Mouse (Mus musculus) retina, postnatal 7 days (tissue): ENCODE measurements around the gene Tenm2.
A peak's percentile ranks its signal among the peaks of the same experiment; 100 is the strongest.

Source experiments
- DNase-seq: peaks from one replicate; pipeline ENCODE4 v3.0.0-alpha.2; 2012; ENCODE audit warnings: low read depth, low spot score

The Tenm2 gene

DNA sequence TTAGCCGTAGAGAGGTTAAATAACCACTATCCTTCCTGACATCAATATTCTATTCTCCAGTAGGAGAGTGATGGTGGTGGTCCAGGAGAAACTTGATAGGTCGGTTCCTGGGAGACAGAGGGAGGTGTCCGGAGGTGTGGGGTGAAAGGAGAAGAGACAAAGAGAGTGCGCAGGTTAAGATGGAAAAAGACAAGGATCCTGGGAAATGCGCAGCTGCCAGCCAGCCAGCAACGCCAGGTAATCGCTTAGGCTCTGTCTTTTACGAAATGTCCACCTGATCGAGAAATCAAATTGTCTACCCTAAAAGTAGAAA is 957.9 kb downstream of the Tenm2 start:
- DNase-seq: no peak

DNA sequence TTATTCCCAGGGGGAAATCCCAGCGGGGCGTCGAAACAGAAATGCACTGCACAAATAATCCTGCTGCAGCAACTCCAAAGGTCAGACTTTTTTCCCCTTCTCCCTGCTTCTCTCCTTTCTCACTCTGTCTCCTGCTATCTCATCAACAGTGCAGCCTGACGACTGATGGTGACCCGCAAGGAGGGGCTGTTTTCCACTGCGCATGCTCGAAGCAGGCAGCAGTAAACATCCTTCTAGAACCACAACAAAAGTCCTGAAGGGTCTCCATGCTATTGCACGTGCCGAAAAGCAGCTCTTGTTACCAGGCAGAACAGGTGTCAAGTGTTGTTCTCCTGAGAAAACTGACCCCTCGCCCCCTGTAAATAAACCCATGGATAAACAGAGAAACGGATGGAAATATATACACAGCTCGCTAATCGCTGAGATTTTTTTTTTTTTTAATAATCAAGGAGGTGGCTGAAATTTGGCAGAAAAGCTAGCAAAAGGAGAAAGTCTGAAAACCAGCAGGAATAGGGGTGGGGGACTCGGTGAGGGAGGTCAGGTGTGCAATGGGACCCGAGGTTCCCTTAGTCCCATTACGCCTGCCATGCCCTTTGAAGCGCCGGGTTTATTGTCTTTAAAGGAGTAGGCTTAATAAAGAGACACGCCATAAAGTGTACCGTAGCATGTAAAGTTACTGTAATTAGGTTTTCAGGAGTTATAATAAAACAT is 958.4 kb downstream of the Tenm2 start:
- DNase-seq: peak; percentile 17

DNA sequence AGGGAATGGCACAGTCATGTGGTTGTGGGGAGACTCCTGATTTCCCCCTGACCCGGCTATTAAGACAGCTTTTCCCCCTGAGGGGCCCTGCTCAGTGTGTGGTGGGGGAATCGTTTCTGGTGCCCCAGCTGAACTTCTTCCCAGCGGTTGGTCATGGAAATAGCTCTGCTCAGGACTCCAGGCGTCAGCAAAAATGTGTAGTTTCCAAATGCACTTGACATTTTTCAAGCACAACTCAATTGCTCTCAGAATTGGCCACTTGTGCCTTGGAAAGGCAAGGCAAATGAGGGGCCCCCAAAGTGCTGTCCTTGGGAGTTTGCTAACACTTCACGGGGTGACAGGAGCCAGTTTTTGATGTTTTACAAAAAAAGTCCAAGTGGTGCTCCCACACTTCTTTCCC is 959.7 kb downstream of the Tenm2 start:
- no peak for DNase-seq

DNA sequence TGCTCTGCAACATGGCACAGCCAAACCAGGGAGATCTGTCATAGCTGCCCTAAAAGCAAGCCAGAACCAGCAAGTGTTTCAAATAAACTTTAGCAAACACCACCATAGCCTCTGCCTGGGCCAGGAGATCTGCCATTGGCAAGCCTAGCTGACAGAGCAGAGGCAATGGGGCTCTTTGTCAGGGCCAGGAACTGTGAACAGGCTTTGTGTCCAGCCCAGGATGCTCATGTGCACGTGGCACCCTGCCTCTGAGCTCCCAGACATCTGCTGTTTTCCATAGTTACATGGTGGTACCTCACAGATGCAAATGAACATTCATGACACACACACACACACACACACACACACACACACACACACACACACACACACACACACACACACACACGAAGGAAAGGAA is 963.6 kb downstream of the Tenm2 start:
- no peak for DNase-seq

DNA sequence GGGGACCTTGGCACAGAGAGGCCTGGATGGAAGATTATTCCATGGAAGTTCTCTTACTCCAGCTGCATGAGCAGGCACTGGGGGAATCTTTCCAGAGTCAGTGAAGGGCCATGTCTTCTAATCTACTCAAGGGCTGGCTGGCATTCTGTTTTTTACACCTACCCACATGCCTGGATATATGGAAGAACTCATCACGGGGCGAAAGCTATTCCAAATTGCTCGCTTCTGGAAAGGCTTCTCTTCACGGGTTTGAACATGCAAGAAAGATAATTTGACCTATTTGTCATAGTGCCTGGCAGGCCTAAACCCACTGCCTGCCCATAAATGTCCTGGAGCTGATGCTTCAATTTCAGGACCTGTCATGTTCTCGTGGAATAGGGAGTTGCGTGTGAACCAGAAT is 965.8 kb downstream of the Tenm2 start:
- no peak for DNase-seq

DNA sequence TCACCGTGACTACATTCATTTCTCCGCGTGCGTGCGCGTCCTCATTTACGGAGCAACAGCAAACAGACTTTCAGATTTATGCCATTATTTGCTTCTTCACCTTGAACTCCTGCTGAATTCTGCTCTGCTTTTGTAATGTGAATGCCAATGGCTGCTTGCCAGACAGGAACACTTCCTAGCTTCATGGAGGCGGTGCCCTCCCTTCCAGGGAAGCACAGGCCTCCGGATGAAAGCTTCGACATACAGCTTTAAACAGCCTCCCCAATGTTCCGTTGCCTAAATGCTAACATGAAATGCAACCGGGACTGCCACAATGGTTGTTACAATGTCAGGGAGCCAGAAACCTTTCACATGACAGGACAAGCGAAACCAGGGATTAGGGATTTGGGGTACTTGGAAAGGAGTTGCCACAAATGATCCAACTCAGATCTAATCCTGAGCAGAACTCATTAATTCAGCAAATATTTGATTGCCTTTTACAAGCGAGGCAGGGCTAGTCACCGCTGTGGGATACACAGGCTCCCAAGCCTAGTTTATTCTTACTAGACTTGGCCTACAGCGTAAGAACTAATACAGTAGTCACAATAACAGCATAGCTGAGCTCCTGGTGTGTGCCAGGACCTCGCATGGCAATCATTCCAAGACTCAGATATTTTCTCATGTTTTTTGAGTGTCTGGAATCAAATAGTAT is 970.8 kb downstream of the Tenm2 start:
- DNase-seq: no peak

DNA sequence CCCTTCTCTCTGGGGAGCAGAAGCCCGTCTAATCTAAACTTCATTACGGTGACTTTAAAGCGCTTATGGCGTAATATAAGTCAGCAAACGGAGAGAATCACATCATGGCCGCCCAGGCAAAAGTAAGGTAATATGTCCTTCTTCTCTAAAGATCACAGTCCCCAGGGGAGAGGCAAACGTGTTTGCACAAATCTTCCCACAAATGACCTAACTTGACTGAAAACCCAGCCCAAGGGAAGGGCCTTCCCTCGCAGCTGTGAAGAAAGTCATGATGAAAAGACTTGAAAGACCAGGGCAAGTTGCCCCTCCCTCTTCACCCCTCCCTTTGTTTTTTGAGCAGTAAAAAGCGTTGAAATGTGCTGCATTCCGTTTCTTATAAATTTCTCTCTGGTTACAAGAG is 971.9 kb downstream of the Tenm2 start:
- no peak for DNase-seq

DNA sequence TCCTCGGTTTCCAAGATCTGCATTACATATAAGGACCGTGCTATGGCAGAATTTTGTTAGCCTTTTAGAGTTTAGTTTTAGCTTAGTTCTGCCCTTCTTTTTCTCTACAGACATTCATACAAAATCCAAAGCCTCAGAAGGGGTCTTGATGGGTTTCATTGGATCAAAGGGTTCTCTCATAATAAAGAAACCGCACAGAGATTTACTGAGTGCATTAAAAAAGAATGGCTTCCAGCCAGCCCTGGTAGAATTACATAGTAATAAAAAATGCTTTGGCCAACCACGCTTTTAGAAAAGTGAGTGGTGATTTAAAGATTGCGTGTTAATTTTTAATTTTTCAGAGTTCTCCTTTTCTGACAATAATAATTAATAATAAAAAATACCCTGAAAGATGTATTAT is 978.6 kb downstream of the Tenm2 start:
- DNase-seq: no peak

DNA sequence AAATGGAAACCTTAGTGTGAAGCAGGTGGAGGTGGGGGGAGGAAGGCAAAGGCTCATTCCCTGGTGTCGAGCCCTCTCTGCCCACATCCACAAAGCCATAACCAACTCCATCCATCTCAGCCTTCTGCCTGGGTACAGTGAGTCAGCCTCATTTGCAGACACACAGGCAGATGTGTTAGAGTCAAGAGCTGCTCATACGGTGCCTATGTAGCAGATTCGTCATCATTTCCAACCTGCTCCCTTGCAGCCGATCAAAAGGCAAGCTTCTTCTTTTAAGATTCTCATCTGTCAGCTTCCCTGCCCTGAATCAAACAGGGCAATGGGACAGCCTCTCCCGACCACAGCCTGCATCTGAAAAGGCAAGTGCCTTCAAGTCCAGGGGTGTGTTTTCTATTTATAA is 979.0 kb downstream of the Tenm2 start:
- DNase-seq: no peak

DNA sequence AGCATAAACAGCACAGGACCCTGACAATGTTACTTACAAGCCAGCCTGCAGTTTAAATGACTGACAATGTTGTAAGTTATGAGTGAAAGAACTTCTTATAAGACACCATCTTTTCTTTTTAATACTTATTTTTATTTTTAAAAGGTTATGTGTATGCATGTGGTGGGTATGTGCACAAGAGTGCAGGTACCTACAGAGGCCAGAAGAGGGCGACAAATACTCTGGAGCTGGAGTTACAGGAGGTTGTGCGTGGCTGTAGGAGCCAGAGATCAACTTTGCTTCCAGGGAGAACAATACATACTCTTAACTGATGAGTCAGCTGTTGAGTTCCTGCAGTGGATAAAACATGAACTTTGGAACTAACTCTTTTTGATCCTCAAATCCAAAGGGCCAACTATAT is 981.7 kb downstream of the Tenm2 start:
- DNase-seq: no peak

DNA sequence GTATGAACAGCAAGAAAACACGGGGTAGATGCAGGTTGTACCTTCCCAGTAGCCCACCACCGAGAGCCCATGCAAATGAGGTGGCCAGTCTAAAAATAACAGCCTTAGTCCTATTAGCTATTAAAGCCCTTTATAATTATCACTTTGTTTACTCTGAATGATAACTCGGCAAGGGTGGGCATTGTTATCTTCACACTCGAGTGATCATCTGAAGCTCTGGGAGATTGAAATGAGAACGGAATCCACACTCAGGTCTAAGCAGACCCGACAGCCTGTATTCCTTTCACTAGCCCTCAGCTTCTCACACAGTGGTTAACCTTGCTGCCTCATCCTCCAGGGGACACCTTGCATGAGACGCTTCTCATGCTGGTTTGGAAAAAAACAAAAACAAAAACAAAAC is 985.7 kb downstream of the Tenm2 start:
- no peak for DNase-seq

DNA sequence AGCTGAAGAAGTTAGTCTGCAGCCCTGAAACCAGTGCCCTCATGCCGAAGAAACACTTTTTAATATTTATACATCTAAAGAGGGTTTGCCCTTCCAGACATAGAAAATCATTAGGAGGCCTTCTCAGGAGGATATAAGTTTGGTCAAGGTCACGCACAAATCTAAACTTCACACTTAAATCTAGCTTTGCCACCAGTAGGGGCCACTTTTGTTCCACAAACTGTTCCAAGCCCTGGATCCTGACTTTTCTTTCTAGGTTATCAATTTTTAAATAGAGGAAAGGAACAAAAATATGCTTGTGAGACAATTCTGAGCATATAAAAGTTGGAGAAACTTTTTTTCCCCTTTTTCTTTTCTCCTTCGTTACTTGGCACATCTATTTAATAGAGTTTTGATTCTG is 989.6 kb downstream of the Tenm2 start:
- no peak for DNase-seq

DNA sequence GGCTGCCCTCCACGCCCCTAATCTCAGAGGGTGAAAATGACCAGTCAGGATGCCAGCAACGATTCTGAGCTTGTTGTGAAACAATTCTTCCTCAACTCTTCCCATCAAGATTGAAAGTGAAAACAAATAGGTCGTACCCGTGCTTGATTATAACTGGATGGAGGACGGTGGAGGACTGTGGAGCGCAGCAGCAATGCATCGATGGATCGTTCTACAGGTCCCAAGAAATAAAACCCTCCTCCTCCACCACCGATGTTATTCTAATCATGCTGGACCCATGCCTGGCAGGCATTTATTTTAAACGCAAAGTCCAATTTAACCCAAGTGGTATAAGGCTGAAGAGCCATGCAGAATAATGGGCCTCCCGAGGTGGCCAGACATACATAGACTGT is 991.3 kb downstream of the Tenm2 start:
- DNase-seq: no peak

DNA sequence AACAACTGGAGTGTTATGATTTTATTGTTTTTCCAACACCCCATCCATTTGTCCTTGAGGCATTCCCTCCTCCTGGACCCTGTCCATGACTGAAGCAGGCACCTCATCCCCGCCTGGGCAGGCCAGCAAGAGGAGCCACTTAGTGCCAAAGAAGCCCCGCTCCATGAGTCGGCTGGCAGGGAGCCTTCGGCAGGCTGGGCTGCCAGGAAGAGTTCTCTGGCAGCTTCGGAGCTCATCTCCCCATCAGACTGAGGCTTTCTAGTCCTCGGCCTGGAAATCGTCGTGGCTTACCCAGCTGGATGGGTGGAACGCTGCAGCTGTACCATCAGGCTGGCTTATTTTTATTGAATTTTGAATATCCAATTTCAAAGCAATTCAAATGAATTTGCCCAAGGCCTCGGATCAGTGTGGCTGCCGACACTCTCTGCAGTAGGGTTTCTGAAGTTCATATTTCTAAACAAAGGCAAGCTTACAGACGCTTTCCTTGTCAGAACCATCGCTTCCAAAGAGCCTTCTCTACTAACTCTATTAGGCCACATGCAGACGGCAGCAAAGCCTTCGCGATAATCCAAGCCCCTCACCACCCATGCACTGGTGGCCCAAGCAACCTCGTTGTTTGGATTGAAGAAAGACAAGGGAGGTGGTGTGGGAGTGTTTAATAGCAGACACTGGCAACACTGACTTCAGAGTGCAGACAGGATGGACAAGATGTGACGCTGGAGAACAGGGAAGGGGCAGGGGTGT is 991.8 kb downstream of the Tenm2 start:
- no peak for DNase-seq

DNA sequence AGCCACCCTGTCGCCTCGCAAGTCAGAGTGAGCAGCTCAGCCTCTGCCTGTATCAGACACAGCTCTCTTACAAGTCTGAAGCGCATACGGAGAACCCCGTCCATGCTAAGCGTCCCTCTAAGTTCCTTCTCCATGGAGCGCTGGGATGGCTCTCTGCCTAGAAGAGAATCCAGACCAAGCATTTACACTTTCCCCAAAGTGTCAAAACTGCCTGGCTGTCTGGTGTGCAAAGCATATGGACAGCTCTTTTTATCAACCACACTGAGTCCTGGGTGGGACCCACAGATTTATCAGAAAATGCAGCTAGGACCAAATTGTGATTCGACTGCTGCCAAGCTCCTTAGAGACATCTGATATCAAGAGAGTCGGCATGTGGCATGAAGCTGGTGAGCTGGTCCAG is 996.9 kb downstream of the Tenm2 start:
- DNase-seq: no peak

DNA sequence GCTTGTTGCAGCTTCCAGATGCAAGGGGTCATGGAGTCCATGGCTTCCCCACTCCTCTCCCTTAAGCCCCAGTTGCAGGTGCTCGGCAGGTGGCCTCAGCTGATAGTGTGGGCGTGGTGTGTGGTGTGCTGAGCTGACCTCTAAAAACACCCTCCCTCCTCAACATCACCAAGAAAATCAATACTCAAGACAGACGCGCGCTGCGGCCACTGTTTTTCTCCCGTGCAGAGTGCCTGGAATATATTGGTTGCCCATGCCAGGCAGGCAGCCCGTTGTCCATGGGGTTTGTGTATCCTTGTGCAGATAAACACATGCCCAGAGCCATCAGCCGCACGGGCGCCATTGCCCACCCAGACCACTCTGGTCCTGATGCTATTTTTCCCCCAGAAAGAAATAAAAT is 1007.1 kb downstream of the Tenm2 start:
- DNase-seq: no peak

DNA sequence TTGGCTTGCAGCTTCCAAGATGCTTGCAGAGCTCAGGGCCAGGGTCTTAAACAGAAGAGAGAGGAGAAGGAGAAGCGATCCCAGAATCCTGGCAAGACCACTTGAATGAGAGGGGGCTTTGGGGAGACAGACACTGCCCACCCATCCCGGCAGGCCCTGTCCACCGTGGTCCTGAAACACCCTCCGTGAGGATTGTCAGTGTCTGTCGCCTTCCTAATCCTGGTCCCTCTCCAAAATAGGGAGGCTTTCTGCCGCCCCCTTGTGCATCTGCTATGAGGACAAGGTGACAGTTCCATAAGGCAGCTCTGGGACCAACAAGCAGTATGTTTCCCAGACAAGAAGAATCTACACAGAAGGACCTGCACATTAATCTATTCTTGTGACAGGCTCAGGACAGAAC is 1007.6 kb downstream of the Tenm2 start:
- no peak for DNase-seq

DNA sequence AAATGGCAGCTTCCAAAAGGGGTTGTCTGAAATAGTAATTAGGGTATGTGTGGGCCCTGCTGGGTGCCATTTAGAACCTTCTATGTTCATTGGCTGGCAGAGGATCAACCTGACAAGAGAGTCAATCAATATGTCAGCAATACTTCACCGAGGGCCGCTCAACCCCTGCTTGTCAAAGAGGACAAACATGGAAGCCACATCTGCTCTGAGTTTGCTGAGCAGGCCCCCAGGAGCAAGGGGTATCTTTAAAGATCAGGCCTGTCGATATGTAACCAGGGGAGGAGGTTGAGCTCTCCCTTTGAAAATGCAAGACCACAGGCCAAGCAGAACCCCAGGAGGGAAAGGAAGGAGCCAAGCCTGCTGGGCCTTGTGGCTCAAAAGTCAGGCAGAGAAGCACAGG is 1009.7 kb downstream of the Tenm2 start:
- DNase-seq: no peak

DNA sequence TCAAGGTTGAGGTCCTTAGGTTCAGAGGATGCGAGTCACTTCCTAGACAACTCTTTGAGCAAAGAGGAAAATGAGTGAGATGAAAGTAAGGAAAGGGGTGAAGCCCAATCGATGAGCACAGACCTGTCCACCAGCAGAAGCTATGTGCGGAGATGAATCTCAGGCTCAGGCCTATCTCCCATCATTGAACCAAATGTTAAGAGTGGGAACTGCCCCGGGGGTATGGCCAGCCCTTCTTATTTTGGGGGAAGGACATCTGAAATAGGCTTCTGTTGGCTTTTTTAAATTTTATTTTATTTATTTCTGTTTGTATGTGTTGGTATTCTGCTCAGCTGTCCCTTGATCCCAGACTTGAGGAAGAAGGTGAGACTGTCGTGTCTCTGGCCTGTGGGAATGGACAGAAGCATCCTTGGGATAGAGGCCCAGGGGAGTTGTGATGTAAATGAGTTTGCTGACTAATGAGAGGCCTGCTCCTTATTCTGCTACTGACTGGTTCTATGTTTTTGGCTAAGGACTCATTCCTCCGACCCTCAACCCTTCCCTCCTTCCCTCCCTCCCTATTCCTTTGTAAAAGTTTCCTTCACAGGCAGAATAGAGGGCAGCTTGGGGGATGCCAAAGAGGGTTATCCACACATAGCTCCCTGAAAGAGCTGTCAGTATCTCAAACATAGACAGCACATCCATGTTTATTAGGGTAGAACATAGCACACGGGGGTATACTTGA is 1011.9 kb downstream of the Tenm2 start:
- no peak for DNase-seq

DNA sequence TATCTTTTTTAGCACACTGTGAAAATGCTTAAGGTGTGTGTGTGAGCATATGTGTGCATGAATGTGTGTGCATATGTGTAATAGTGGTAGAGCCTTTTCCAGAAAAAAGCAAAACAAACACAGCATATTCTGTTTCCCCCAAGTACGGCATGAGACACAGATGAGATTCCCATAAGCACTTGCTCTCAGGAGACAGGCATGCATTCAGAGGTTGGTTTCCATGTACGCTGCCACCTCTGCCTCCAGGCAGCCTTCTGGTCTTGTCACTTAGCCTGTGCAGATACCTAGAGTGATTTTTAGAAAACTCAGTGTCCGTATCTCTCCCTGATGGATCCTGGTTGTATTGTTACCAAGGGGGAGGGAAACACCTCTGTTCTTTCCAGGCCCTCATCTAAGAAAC is 1013.7 kb downstream of the Tenm2 start:
- DNase-seq: no peak

DNA sequence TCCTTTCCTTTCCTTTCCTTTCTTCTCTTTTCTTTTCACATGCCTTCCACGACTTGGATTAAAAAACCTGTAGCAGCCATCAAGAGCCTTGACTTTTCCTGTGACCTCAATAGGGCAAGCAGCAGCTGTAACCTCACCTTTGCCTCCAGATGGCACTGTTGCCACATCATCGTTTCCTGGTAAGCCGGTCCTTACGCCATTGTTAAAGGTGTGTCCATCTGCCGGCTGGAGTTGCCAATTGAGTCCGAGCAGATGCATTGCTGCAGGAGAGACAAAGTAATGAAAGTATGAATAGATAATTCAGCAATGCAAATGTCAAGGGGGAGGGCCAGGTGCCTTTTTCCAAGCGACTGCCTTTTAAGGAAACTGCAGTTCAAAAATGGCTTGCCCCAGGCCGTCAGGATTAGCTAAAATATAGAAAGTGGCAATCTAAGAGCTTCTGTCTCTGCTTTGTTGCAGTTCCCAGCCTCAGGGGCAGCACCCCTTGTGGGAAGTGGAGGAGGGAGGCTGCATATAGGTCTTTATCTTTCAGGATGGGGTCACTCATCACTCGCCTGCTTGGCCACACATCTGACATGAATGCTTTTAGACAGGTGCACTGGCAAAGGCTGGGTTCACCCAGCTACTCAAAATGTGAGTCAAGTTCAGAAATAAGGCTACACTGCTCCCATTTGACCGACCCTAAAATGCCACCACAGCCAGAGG is 1014.3 kb downstream of the Tenm2 start:
- peak; percentile 85 for DNase-seq

DNA sequence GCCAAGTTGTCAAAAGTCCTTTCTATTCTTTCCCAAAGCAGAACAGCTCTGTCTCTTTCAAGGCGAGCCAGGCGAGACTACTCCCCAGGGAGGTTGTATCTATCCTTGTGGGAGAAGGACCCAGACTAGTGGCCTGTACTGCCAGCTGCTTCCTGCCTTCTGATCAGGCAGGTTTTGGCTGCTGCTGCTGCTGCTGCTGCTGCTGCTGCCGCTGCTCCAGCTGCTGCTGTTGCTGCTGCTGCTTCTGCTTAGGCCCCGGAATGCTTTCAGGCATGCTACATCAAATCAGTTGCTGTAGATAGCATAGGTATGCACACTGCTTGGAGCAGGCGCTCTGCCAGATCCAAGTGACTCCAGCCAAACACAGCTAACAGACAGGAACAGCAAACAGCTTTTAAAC is 1015.1 kb downstream of the Tenm2 start:
- no peak for DNase-seq
